Mouse (Mus musculus): ENCODE results near the gene Tbk1. TPM values are rescaled to one million over a fixed set of nuclear protein-coding genes. Genes with fewer than 3 reads are reported as not detected.

Gene Tbk1
- polyA plus RNA-seq, 1 experiment from 2014 or later, result 27.3 TPM

DNA sequence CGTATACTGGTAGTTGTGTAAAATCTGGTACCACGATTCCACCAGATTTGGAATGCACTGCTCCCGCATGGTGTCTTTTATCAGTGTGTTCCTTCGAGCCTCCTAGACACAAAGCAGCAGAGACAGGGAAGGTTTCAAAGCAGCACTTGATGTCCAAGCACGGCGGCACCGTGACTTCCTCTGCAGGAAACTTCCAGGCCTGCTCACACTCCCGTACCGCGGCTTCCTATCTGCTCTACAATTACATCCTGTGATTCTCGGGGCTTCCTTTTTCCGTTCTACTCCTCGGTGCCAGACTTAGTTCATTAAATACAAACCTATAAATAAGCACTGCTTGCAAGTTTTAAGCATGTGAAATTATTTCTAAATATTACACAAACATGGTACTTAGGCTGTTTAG is 27.0 kb upstream of the Tbk1 start:
- WGBS, result 80% methylated on average over 13 of the region's 13 CpGs
- TF ChIP-seq CTCF (IDR thresholded peaks at IDR 0.05; ENCODE audit: low read depth), result no peak
- ATAC-seq, result no peak
- Histone ChIP-seq H3K4me2 (replicated peaks; ENCODE audit: low read depth) (no peak overlapping the region), H3K27me3 (replicated peaks; ENCODE audit: control insufficient read depth, insufficient read depth, low read length) (no peaks in the 10 kb centered on the region), H3K9ac (ENCODE audit: low read depth, low read length) (no peak overlapping the region), H3K4me3 (ENCODE audit: low read depth, low read length) (no peak overlapping the region), H3K9me3 (ENCODE audit: control insufficient read depth) (no peaks in the 10 kb centered on the region), H3K36me3 (ENCODE audit: control insufficient read depth, insufficient read depth) (peaks cover 78% of the 10 kb centered on the region), H3K4me1 (replicated peaks; ENCODE audit: control insufficient read depth, insufficient read depth, low read length) (0 out of 2 replicates have a peak, but pooled peaks cover 2% of the 10 kb centered on the region), H3K27ac (ENCODE audit: low read depth, low read length) (no peak overlapping the region)

DNA sequence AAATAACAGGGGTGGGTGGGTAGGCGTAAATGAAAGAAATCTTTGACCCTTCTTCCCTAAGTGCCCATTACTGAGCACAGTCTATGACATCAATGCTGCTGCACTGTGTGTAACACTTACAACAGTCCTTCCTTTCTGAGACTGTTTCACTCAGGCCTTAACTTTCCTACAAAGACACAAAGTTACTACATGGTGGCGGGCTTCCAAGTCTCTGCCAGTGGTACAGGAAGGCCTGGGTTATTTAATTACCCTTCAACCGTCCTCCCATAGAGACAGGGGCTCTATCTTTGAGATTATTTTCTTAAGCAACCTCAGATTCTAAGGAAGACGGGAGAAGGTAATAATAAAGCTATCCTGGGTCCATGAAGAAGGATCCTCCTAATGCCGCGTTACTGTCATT is 25.9 kb upstream of the Tbk1 start:
- Histone ChIP-seq H3K27me3 (replicated peaks; ENCODE audit: control insufficient read depth, insufficient read depth, low read length) (no peaks in the 10 kb centered on the region), H3K4me1 (replicated peaks; ENCODE audit: control insufficient read depth, insufficient read depth, low read length) (0 out of 2 replicates have a peak, but pooled peaks cover 2% of the 10 kb centered on the region), H3K27ac (ENCODE audit: low read depth, low read length) (no peak overlapping the region), H3K36me3 (ENCODE audit: control insufficient read depth, insufficient read depth) (peaks cover 80% of the 10 kb centered on the region), H3K9me3 (ENCODE audit: control insufficient read depth) (no peaks in the 10 kb centered on the region), H3K9ac (ENCODE audit: low read depth, low read length) (no peak overlapping the region), H3K4me2 (replicated peaks; ENCODE audit: low read depth) (no peak overlapping the region), H3K4me3 (ENCODE audit: low read depth, low read length) (no peak overlapping the region)
- WGBS, result 84% methylated on average over 6 of the region's 6 CpGs
- ATAC-seq, result no peak
- TF ChIP-seq CTCF (IDR thresholded peaks at IDR 0.05; ENCODE audit: low read depth), result no peak

DNA sequence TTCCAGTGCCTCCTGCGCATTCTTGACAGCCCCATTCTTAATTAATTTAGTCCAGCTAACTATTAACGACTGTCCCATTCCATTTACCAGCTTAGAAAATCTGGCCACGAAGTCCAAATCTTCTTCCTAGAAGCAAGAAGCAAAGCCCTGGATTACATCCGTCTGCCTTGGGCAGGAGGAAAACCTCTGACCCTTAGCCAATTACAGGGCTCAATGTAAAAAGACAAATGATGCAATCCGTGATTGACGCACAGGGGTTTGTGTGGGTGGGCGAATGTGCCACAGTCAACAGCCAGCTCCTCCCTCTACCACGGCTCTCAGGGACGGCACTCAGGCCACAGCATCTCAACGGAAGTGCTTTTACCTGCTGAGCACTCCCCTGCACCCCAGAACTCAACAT is 25.0 kb upstream of the Tbk1 start:
- no peak for ATAC-seq
- Histone ChIP-seq H3K36me3 (ENCODE audit: control insufficient read depth, insufficient read depth) (peaks cover 83% of the 10 kb centered on the region), H3K27ac (ENCODE audit: low read depth, low read length) (no peak overlapping the region), H3K4me3 (ENCODE audit: low read depth, low read length) (no peak overlapping the region), H3K4me2 (replicated peaks; ENCODE audit: low read depth) (no peak overlapping the region), H3K4me1 (replicated peaks; ENCODE audit: control insufficient read depth, insufficient read depth, low read length) (0 out of 2 replicates have a peak, but pooled peaks cover 2% of the 10 kb centered on the region), H3K9me3 (ENCODE audit: control insufficient read depth) (no peaks in the 10 kb centered on the region), H3K9ac (ENCODE audit: low read depth, low read length) (no peak overlapping the region), H3K27me3 (replicated peaks; ENCODE audit: control insufficient read depth, insufficient read depth, low read length) (no peaks in the 10 kb centered on the region)
- 79% methylated on average over 9 of the region's 10 CpGs for WGBS
- TF ChIP-seq CTCF (IDR thresholded peaks at IDR 0.05; ENCODE audit: low read depth), result no peak

DNA sequence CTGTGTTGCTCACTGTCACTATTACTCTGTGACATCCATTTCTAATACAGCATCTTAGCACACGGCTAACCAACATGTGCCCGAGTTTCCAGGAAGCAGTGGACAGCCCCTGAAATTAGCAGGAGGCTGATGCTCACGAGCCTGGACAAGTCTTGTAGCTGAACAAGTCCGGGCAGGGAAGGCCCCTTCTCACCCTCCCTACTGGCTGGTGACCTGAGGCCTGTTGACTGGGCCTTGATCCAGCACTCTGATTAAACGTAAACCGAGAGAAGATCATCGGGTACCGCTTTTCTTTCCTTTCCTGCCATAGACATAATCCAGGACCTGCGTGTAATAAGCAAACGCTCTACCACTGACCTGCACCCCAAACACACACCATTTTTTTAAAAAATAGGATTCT is 21.6 kb upstream of the Tbk1 start:
- TF ChIP-seq CTCF (IDR thresholded peaks at IDR 0.05; ENCODE audit: low read depth), result no peak
- WGBS, result 86% methylated on average over 10 of the region's 10 CpGs
- H3K9me3 ChIP-seq (ENCODE audit: control insufficient read depth), result no peaks in the 10 kb centered on the region
- no peaks in the 10 kb centered on the region for H3K27me3 ChIP-seq (replicated peaks; ENCODE audit: control insufficient read depth, insufficient read depth, low read length)
- H3K27ac ChIP-seq (ENCODE audit: low read depth, low read length), result no peak overlapping the region
- no peak overlapping the region for H3K9ac ChIP-seq (ENCODE audit: low read depth, low read length)
- peaks cover 85% of the 10 kb centered on the region for H3K36me3 ChIP-seq (ENCODE audit: control insufficient read depth, insufficient read depth)
- H3K4me2 ChIP-seq (replicated peaks; ENCODE audit: low read depth), result no peak overlapping the region
- H3K4me3 ChIP-seq (ENCODE audit: low read depth, low read length), result no peak overlapping the region
- no peak for ATAC-seq
- H3K4me1 ChIP-seq (replicated peaks; ENCODE audit: control insufficient read depth, insufficient read depth, low read length), result no peaks in the 10 kb centered on the region

DNA sequence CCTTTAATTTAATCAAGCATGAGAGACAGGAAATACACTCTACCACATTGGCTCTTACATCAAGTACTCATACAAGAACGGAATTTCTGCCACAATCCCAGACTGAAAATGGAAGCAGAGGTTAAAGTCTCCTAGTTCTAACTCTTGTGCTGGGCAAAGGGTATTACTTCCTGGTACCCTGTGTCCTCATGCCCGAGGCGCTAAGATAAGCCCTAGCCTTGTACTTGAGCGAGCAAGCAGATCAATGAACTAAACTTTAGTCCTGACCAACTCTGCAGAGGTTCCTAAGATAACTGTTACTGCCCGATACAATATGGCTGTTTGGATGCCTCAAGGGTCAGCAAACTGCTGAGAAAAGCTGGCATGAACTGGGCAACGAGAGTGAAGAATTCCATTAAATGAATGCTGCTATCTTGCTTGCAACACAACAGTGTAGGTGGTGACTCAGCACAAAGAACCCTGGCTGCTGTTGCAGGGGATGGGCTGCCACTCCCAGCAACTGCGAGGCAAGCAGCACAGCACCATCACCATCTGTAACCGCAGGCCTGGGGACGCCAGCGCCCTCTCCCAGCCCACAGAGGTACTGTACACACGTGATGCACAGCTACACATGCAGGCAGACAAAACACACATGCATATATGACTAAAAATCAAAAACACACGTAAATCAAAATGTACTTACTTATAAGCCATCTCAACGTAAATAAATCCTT is 18.2 kb upstream of the Tbk1 start:
- no peak overlapping the region for H3K4me3 ChIP-seq (ENCODE audit: low read depth, low read length)
- H3K27ac ChIP-seq (ENCODE audit: low read depth, low read length), result peak overlapping the region; percentile 42; the same call in 1 of the 2 replicates
- peaks cover 93% of the 10 kb centered on the region for H3K36me3 ChIP-seq (ENCODE audit: control insufficient read depth, insufficient read depth)
- no peak overlapping the region for H3K9ac ChIP-seq (ENCODE audit: low read depth, low read length)
- H3K4me1 ChIP-seq (replicated peaks; ENCODE audit: control insufficient read depth, insufficient read depth, low read length), result no peaks in the 10 kb centered on the region
- no peaks in the 10 kb centered on the region for H3K9me3 ChIP-seq (ENCODE audit: control insufficient read depth)
- H3K4me2 ChIP-seq (replicated peaks; ENCODE audit: low read depth), result no peak overlapping the region
- TF ChIP-seq CTCF (IDR thresholded peaks at IDR 0.05; ENCODE audit: low read depth), result peak; percentile 52
- H3K27me3 ChIP-seq (replicated peaks; ENCODE audit: control insufficient read depth, insufficient read depth, low read length), result no peaks in the 10 kb centered on the region
- 67% methylated on average over 13 of the region's 13 CpGs for WGBS
- peak; percentile 92 for ATAC-seq

DNA sequence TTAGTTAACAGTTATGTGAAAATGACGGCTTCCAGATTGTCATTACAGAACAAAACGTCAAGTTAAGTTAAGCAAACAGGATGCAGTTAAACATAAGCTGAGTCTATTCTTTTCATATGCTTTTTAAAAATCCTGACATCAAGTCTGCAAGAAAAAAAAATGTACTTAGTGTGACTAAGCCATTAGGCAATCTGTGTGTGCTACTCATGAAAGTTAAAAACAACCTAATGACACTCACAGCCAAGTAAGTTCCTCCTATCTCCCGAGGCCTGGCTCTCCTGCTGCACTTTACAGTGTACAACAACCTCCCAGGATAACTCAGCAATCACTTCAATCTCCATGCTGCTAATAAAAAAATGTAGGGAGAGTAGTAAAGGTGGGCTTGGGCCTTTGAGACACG is 17.0 kb upstream of the Tbk1 start:
- Histone ChIP-seq H3K36me3 (ENCODE audit: control insufficient read depth, insufficient read depth) (peaks cover 95% of the 10 kb centered on the region), H3K27me3 (replicated peaks; ENCODE audit: control insufficient read depth, insufficient read depth, low read length) (no peaks in the 10 kb centered on the region), H3K4me2 (replicated peaks; ENCODE audit: low read depth) (no peak overlapping the region), H3K27ac (ENCODE audit: low read depth, low read length) (peak overlapping the region; percentile 42; the same call in 1 of the 2 replicates), H3K4me1 (replicated peaks; ENCODE audit: control insufficient read depth, insufficient read depth, low read length) (no peaks in the 10 kb centered on the region), H3K9me3 (ENCODE audit: control insufficient read depth) (no peaks in the 10 kb centered on the region), H3K9ac (ENCODE audit: low read depth, low read length) (no peak overlapping the region), H3K4me3 (ENCODE audit: low read depth, low read length) (no peak overlapping the region)
- TF ChIP-seq CTCF (IDR thresholded peaks at IDR 0.05; ENCODE audit: low read depth), result no peak
- 79% methylated on average over 4 of the region's 4 CpGs for WGBS
- no peak for ATAC-seq
